18 mouse cellular contexts compared by ENCODE assay signal in the genomic region with DNA sequence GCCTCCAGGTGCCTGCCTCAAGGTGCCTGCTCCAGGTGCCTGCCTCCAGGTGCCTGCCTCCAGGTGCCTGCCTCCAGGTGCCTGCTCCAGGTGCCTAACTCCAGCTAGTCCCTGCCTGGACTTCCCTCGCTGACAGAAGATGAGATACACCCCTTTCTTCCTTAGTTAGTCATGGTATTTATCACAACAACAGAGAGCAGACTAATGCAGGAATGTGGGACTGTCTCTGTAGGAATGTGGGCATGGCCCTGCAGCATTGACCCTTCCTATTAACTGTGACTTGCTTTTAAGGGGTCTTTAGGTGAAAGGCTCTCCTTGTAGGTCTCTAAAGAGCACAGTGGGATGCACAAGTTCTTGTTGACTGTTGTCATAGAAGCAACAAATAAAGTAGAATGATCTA.
"Had no signal": no experiment of that assay in that cellular context is flagged by ENCODE, and none has a peak within 500 bp of the region (broad histone marks: within the 10 kb centered on the region; RNA-seq: fewer than 3 reads in every experiment).

No protein-coding gene starts in this region.

- H3K27ac ChIP-seq: kidney, postnatal 0 days; layer of hippocampus, adult 2 months; limb, embryonic 10.5 days; limb, embryonic 13.5 days; liver, embryonic 12.5 days; liver, embryonic 15.5 days; lung, embryonic 15.5 days; stomach, embryonic 15.5 days had no signal

- H3K9ac ChIP-seq: limb, embryonic 13.5 days; liver, embryonic 12.5 days; liver, embryonic 15.5 days; lung, embryonic 15.5 days; stomach, embryonic 15.5 days had no signal

- DNase-seq: kidney, postnatal 25 days; layer of hippocampus, adult 9-11 months; liver; lung, adult 18-20 months; lung, postnatal 10 days; lung, postnatal 36 days; midbrain, embryonic 14.5 days; thymus, postnatal 25 days had no signal

- H3K4me1 ChIP-seq: limb, embryonic 13.5 days; liver, embryonic 12.5 days; liver, embryonic 15.5 days; lung, embryonic 15.5 days; megakaryocyte, embryonic 14.5 days; stomach, embryonic 15.5 days had no signal

- H3K36me3 ChIP-seq: limb, embryonic 13.5 days; liver, embryonic 12.5 days; liver, embryonic 15.5 days; lung, embryonic 15.5 days; stomach, embryonic 15.5 days had no signal

- H3K27me3 ChIP-seq: limb, embryonic 13.5 days; liver, embryonic 12.5 days; liver, embryonic 15.5 days; lung, embryonic 15.5 days; megakaryocyte, embryonic 14.5 days; stomach, embryonic 15.5 days had no signal

- H3K9me3 ChIP-seq: limb, embryonic 10.5 days; limb, embryonic 13.5 days; liver, embryonic 12.5 days; liver, embryonic 15.5 days; lung, embryonic 15.5 days; stomach, embryonic 15.5 days had no signal

- H3K4me2 ChIP-seq: limb, embryonic 13.5 days; liver, embryonic 12.5 days; liver, embryonic 15.5 days; lung, embryonic 15.5 days; midbrain, embryonic 11.5 days; stomach, embryonic 15.5 days had no signal

- H3K4me3 ChIP-seq: layer of hippocampus, adult 2 months; limb, embryonic 10.5 days; limb, embryonic 13.5 days; liver, embryonic 12.5 days; liver, embryonic 15.5 days; lung, embryonic 15.5 days; megakaryocyte, embryonic 14.5 days; stomach, embryonic 15.5 days had no signal

- ATAC-seq: liver, embryonic 12.5 days had no signal
